24 mouse cellular contexts compared by ENCODE assay signal in genomic region chr10:62182471-62183014, GRCm38 (mm10). TPM values are rescaled to one million over a fixed set of nuclear protein-coding genes. Genes with fewer than 3 reads are reported as not detected.
DNase-seq lines count a peak whose midpoint lies in the region; ATAC-seq and TF ChIP-seq lines count a peak whose summit lies in the region.
"Had no signal": no experiment of that assay in that cellular context is flagged by ENCODE, and none has a peak within 500 bp of the region (broad histone marks: within the 10 kb centered on the region; RNA-seq: fewer than 3 reads in every experiment).

No protein-coding gene starts in this region.

- no peaks in the 10 kb centered on the region for H3K4me1 ChIP-seq in intestine, embryonic 15.5 days (replicated peaks)
- H3K4me1 ChIP-seq in intestine, postnatal 0 days (replicated peaks; ENCODE audit: control insufficient read depth, insufficient read depth, low read length): no peaks in the 10 kb centered on the region
- no peaks in the 10 kb centered on the region for H3K4me1 ChIP-seq in midbrain, embryonic 14.5 days (ENCODE audit: control insufficient read depth, insufficient read depth, low read length)
- peaks cover 5% of the 10 kb centered on the region for H3K4me1 ChIP-seq in midbrain, embryonic 10.5 days
- H3K4me1 ChIP-seq: limb, embryonic 13.5 days; liver, embryonic 15.5 days had no signal

- no peak overlapping the region for H3K9ac ChIP-seq in intestine, embryonic 15.5 days
- no peak overlapping the region for H3K9ac ChIP-seq in intestine, postnatal 0 days (ENCODE audit: low read depth, low read length)
- H3K9ac ChIP-seq in midbrain, embryonic 14.5 days (replicated peaks; ENCODE audit: low read length): no peak overlapping the region
- H3K9ac ChIP-seq: kidney, embryonic 15.5 days; limb, embryonic 13.5 days; liver, embryonic 15.5 days had no signal

- H3K27me3 ChIP-seq in intestine, embryonic 15.5 days (replicated peaks): no peaks in the 10 kb centered on the region
- H3K27me3 ChIP-seq in intestine, postnatal 0 days (replicated peaks; ENCODE audit: control insufficient read depth, insufficient read depth, low read length): no peaks in the 10 kb centered on the region
- H3K27me3 ChIP-seq in midbrain, embryonic 14.5 days (ENCODE audit: control insufficient read depth, insufficient read depth, low read length): peaks cover 12% of the 10 kb centered on the region; the same call in 1 of the 2 replicates
- peaks cover 49% of the 10 kb centered on the region for H3K27me3 ChIP-seq in midbrain, embryonic 10.5 days (ENCODE audit: low read depth, poor library complexity, severe bottlenecking)

- peak; percentile 30; the same call in 1 of the 2 replicates for ATAC-seq in intestine, embryonic 15.5 days
- ATAC-seq in intestine, postnatal 0 days: no peak; the same call in 1 of the 2 replicates
- peak; percentile 21; the same call in 1 of the 2 replicates for ATAC-seq in midbrain, embryonic 14.5 days (ENCODE audit: low FRiP score, low TSS enrichment)
- peak; percentile 50 for ATAC-seq in megakaryocyte progenitor cell, adult 5-6 weeks (replicated peaks; ENCODE audit: poor library complexity)

- no peaks in the 10 kb centered on the region for H3K36me3 ChIP-seq in intestine, embryonic 15.5 days
- peaks cover under 1% of the 10 kb centered on the region; the same call in 1 of the 2 replicates for H3K36me3 ChIP-seq in intestine, postnatal 0 days (ENCODE audit: control insufficient read depth, insufficient read depth)
- no peaks in the 10 kb centered on the region for H3K36me3 ChIP-seq in midbrain, embryonic 14.5 days (ENCODE audit: control insufficient read depth, insufficient read depth, low read length)
- H3K36me3 ChIP-seq in midbrain, embryonic 10.5 days: no peaks in the 10 kb centered on the region
- H3K36me3 ChIP-seq: kidney, embryonic 15.5 days; limb, embryonic 13.5 days; liver, embryonic 15.5 days had no signal

- H3K4me2 ChIP-seq in intestine, embryonic 15.5 days (replicated peaks): no peak overlapping the region
- H3K4me2 ChIP-seq in intestine, postnatal 0 days (replicated peaks; ENCODE audit: low read depth): no peak overlapping the region
- no peak overlapping the region for H3K4me2 ChIP-seq in midbrain, embryonic 14.5 days (ENCODE audit: low read length)
- H3K4me2 ChIP-seq: kidney, embryonic 15.5 days; limb, embryonic 13.5 days; liver, embryonic 15.5 days had no signal

- no peak overlapping the region for H3K27ac ChIP-seq in intestine, embryonic 15.5 days
- H3K27ac ChIP-seq in intestine, postnatal 0 days (ENCODE audit: low read depth, low read length): no peak overlapping the region
- no peak overlapping the region for H3K27ac ChIP-seq in midbrain, embryonic 14.5 days (replicated peaks; ENCODE audit: low read depth, low read length)
- H3K27ac ChIP-seq in midbrain, embryonic 10.5 days (replicated peaks): no peak overlapping the region
- H3K27ac ChIP-seq: heart, adult 2 months; kidney, embryonic 15.5 days; limb, embryonic 13.5 days; liver, embryonic 15.5 days had no signal

- H3K9me3 ChIP-seq in intestine, embryonic 15.5 days: no peaks in the 10 kb centered on the region
- no peaks in the 10 kb centered on the region for H3K9me3 ChIP-seq in intestine, postnatal 0 days (ENCODE audit: control insufficient read depth)
- H3K9me3 ChIP-seq in midbrain, embryonic 14.5 days (ENCODE audit: control insufficient read depth, low read length): 0 out of 2 replicates have a peak, but pooled peaks cover 4% of the 10 kb centered on the region
- 0 out of 2 replicates have a peak, but pooled peaks cover 6% of the 10 kb centered on the region for H3K9me3 ChIP-seq in midbrain, embryonic 10.5 days (replicated peaks)
- H3K9me3 ChIP-seq: kidney, embryonic 15.5 days; limb, embryonic 13.5 days; liver, embryonic 15.5 days had no signal

- no peak overlapping the region for H3K4me3 ChIP-seq in intestine, embryonic 15.5 days (replicated peaks)
- H3K4me3 ChIP-seq in intestine, postnatal 0 days (ENCODE audit: low read depth, low read length): no peak overlapping the region
- H3K4me3 ChIP-seq in midbrain, embryonic 14.5 days (replicated peaks; ENCODE audit: low read depth, low read length): no peak overlapping the region
- no peak overlapping the region for H3K4me3 ChIP-seq in midbrain, embryonic 10.5 days
- H3K4me3 ChIP-seq: heart, adult 2 months; kidney, embryonic 15.5 days; limb, embryonic 13.5 days; liver, embryonic 15.5 days; megakaryocyte, embryonic 14.5 days; myocyte had no signal

- peak; percentile 51 for DNase-seq in cerebellum, adult 9-11 months
- no peak for DNase-seq in cerebellum, adult 9-10 months
- no peak for DNase-seq in midbrain, embryonic 14.5 days
- DNase-seq in midbrain, embryonic 10.5 days (ENCODE audit: low spot score): no peak
- no peak for DNase-seq in urinary bladder, adult 18-20 months (ENCODE audit: low spot score in 2 of 2)

- 68% methylated on average over 6 of the region's 6 CpGs for WGBS in intestine, embryonic 15.5 days
- 76% methylated on average over 6 of the region's 6 CpGs for WGBS in intestine, postnatal 0 days
- 79% methylated on average over 6 of the region's 6 CpGs for WGBS in midbrain, embryonic 14.5 days
- WGBS in midbrain, embryonic 10.5 days: 66% methylated on average over 6 of the region's 6 CpGs

- TF ChIP-seq CTCF in intestine, postnatal 0 days (IDR thresholded peaks at IDR 0.05; ENCODE audit: low read depth): no peak

RNA-seq across cellular contexts. Expression of gene Fam241b, which starts 38.8 kb away (rescaled TPM):
- polyA plus RNA-seq in intestine, embryonic 15.5 days (2015; fragmentation: Nextera tagmentation; extraction: Ambion mirVana): 34.0 and 34.6 TPM in 2 replicates
- polyA plus RNA-seq in intestine, postnatal 0 days (2015; fragmentation: Nextera tagmentation; extraction: Ambion mirVana): 46.2 and 47.3 TPM in 2 replicates
- polyA plus RNA-seq in midbrain, embryonic 14.5 days (2014; fragmentation: Nextera tagmentation; extraction: Ambion mirVana): 48.3 and 107 TPM in 2 replicates
- polyA plus RNA-seq in midbrain, embryonic 10.5 days (2016; fragmentation: Nextera tagmentation; extraction: Ambion mirVana): 19.3 and 23.4 TPM in 2 replicates
- total RNA-seq in megakaryocyte progenitor cell, adult 5-6 weeks (2015): not detected in 2 replicates
- total RNA-seq in megakaryocyte progenitor cell, adult 5-6 weeks (2017): not detected in 2 replicates

RNA-seq across cellular contexts. Expression of gene Tspan15, which starts 48.5 kb away (rescaled TPM):
- 57.0 and 66.9 TPM in 2 replicates for polyA plus RNA-seq in intestine, embryonic 15.5 days (2015; fragmentation: Nextera tagmentation; extraction: Ambion mirVana)
- polyA plus RNA-seq in intestine, postnatal 0 days (2015; fragmentation: Nextera tagmentation; extraction: Ambion mirVana): 96.8 and 100 TPM in 2 replicates
- 12.7 and 13.4 TPM in 2 replicates for polyA plus RNA-seq in midbrain, embryonic 14.5 days (2014; fragmentation: Nextera tagmentation; extraction: Ambion mirVana)
- 16.1 and 18.9 TPM in 2 replicates for polyA plus RNA-seq in midbrain, embryonic 10.5 days (2016; fragmentation: Nextera tagmentation; extraction: Ambion mirVana)
- 0.15 and 0.49 TPM in 2 replicates for total RNA-seq in megakaryocyte progenitor cell, adult 5-6 weeks (2015)
- 0.21 TPM in 1 of 2 replicates, not detected in the other for total RNA-seq in megakaryocyte progenitor cell, adult 5-6 weeks (2017)

RNA-seq across cellular contexts. Expression of gene Neurog3, which starts 49.7 kb away (rescaled TPM):
- 11.4 and 11.8 TPM in 2 replicates for polyA plus RNA-seq in intestine, embryonic 15.5 days (2015; fragmentation: Nextera tagmentation; extraction: Ambion mirVana)
- 1.4 and 1.5 TPM in 2 replicates for polyA plus RNA-seq in intestine, postnatal 0 days (2015; fragmentation: Nextera tagmentation; extraction: Ambion mirVana)
- not detected in 2 replicates for polyA plus RNA-seq in midbrain, embryonic 14.5 days (2014; fragmentation: Nextera tagmentation; extraction: Ambion mirVana)
- polyA plus RNA-seq in midbrain, embryonic 10.5 days (2016; fragmentation: Nextera tagmentation; extraction: Ambion mirVana): 0.89 and 0.90 TPM in 2 replicates
- total RNA-seq in megakaryocyte progenitor cell, adult 5-6 weeks (2015): not detected in 2 replicates
- total RNA-seq in megakaryocyte progenitor cell, adult 5-6 weeks (2017): not detected in 2 replicates
- total RNA-seq: adrenal gland, postnatal 25 days; CH12.LX; gastrocnemius, postnatal 14 days; heart, adult 2 months; heart, postnatal 36 days; layer of hippocampus, postnatal 25 days; left cerebral cortex, postnatal 10 days; MEL had no signal
- polyA plus RNA-seq: embryonic facial prominence, embryonic 14.5 days; heart, adult 2 months; heart, embryonic 14.5 days; kidney, embryonic 15.5 days; limb, embryonic 13.5 days; liver, embryonic 15.5 days; lung, postnatal 0 days; myocyte had no signal
